22 mouse cellular contexts compared by ENCODE assay signal in the genomic region with DNA sequence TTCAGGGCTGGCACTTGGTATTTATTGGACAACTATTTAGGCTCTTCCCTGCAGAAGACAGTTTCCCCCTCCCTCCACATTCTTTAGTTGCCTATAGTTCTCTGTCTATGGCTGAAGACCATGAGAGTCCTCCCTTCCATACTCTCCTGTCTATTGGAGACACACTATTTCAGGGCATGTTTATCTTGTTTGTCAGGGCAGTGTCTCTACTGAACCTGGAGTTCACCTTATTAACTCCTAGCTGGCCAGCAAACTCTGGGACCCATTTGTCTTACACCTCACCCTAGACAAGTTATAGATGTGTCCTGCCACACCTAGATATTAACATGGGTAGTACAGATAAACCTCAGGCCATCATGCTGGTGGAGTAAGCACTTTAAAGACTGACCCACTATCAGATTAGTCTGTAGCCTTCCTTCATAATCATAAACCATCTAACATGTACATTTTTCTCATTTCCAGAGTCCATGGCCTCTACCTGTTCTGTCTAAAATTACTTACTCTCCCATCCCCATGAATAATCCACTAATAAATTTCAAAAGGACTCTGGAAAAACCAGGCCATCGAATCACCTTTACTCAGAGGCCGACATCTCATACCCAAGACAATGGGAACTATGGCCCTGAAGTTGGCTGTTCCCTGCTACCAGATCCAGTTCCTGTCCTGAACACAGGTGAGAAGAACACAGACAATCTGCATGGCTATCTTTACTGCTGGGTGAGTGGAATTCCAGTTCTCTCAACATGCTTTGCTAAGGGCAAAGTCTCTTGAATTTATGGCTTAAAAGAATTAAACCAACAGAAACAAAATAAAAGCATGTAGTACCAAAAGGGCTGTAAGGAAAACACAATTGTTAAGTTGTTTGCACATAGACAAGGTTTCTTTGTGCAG.
A peak's percentile ranks its signal among the peaks of the same experiment; 100 is the strongest.
DNase-seq lines count a peak whose midpoint lies in the region; ATAC-seq and TF ChIP-seq lines count a peak whose summit lies in the region.
"Had no signal": no experiment of that assay in that cellular context is flagged by ENCODE, and none has a peak within 500 bp of the region (broad histone marks: within the 10 kb centered on the region; RNA-seq: fewer than 3 reads in every experiment).

No protein-coding gene starts in this region.

- DNase-seq in liver, postnatal 0 days: no peak
- no peak for DNase-seq in gastrocnemius, adult 18-20 months (ENCODE audit: low spot score)
- no peak for DNase-seq in left cerebral cortex, postnatal 4 days
- DNase-seq: adrenal gland, postnatal 10 days; B cell, adult 2 months; cerebellum, adult 11 months; cerebellum, adult 8-10 months; cerebellum, postnatal 14 days; embryo, embryonic 11 days; gastrocnemius, postnatal 14 days; heart, adult 2 months; heart, postnatal 14 days had no signal

- no peak for TF ChIP-seq POLR2A in embryonic fibroblast, embryonic 13.5 days (IDR thresholded peaks at IDR 0.05; ENCODE audit: low read depth, low read length)

- H3K36me3 ChIP-seq in liver, embryonic 12.5 days: 0 out of 2 replicates have a peak, but pooled peaks cover 8% of the 10 kb centered on the region
- 0 out of 2 replicates have a peak, but pooled peaks cover 6% of the 10 kb centered on the region for H3K36me3 ChIP-seq in liver, postnatal 0 days (replicated peaks; ENCODE audit: insufficient read depth, low read length)
- 0 out of 2 replicates have a peak, but pooled peaks cover 8% of the 10 kb centered on the region for H3K36me3 ChIP-seq in intestine, postnatal 0 days (ENCODE audit: control insufficient read depth, insufficient read depth)
- H3K36me3 ChIP-seq: heart, embryonic 15.5 days had no signal

- no peaks in the 10 kb centered on the region for H3K9me3 ChIP-seq in liver, embryonic 12.5 days (replicated peaks)
- no peaks in the 10 kb centered on the region for H3K9me3 ChIP-seq in liver, postnatal 0 days (ENCODE audit: low read length)
- no peaks in the 10 kb centered on the region for H3K9me3 ChIP-seq in intestine, postnatal 0 days (ENCODE audit: control insufficient read depth)
- H3K9me3 ChIP-seq: embryonic facial prominence, embryonic 15.5 days; G1E; heart, embryonic 15.5 days had no signal

- WGBS in liver, embryonic 12.5 days (ENCODE audit: insufficient replicate concordance): 86% methylated on average over 2 of the region's 2 CpGs
- WGBS in liver, postnatal 0 days (ENCODE audit: insufficient replicate concordance): 95% methylated on average over 2 of the region's 2 CpGs
- WGBS in intestine, postnatal 0 days: 74% methylated on average over 2 of the region's 2 CpGs

- intact Hi-C loops in left cerebral cortex, postnatal 4 days (cut with DNase I): no loop called here

- no peaks in the 10 kb centered on the region for H3K27me3 ChIP-seq in liver, embryonic 12.5 days (replicated peaks)
- no peaks in the 10 kb centered on the region for H3K27me3 ChIP-seq in liver, postnatal 0 days (ENCODE audit: insufficient read depth, low read length)
- no peaks in the 10 kb centered on the region for H3K27me3 ChIP-seq in intestine, postnatal 0 days (replicated peaks; ENCODE audit: control insufficient read depth, insufficient read depth, low read length)
- H3K27me3 ChIP-seq: embryonic facial prominence, embryonic 15.5 days; heart, embryonic 15.5 days had no signal

- peaks cover 24% of the 10 kb centered on the region for H3K4me1 ChIP-seq in liver, embryonic 12.5 days
- H3K4me1 ChIP-seq in liver, postnatal 0 days (ENCODE audit: insufficient read depth): peaks cover 5% of the 10 kb centered on the region
- H3K4me1 ChIP-seq in embryonic fibroblast, embryonic 13.5 days (ENCODE audit: control insufficient read depth, insufficient read depth, low read length): peaks cover 17% of the 10 kb centered on the region
- peaks cover 18% of the 10 kb centered on the region; the same call in 1 of the 2 replicates for H3K4me1 ChIP-seq in intestine, postnatal 0 days (replicated peaks; ENCODE audit: control insufficient read depth, insufficient read depth, low read length)
- H3K4me1 ChIP-seq: embryonic facial prominence, embryonic 15.5 days had no signal

- TF ChIP-seq EP300 in liver, postnatal 0 days (IDR thresholded peaks at IDR 0.05; ENCODE audit: low read depth): no peak

- H3K4me2 ChIP-seq in liver, embryonic 12.5 days: no peak overlapping the region
- H3K4me2 ChIP-seq in liver, postnatal 0 days (ENCODE audit: low read depth, low read length): no peak overlapping the region
- H3K4me2 ChIP-seq in intestine, postnatal 0 days (replicated peaks; ENCODE audit: low read depth): no peak overlapping the region
- H3K4me2 ChIP-seq: embryonic facial prominence, embryonic 15.5 days; heart, embryonic 11.5 days; heart, embryonic 15.5 days had no signal

- ATAC-seq in liver, embryonic 12.5 days: peak; percentile 59; the same call in 1 of the 2 replicates
- no peak for ATAC-seq in liver, postnatal 0 days
- ATAC-seq in intestine, postnatal 0 days: peak; percentile 78
- peak; percentile 61 for ATAC-seq in megakaryocyte-erythroid progenitor cell, adult 5-6 weeks (replicated peaks; ENCODE audit: low FRiP score, low TSS enrichment, poor library complexity, severe bottlenecking)
- ATAC-seq: CD4-positive, CD25-positive, alpha-beta regulatory T cell, adult 4 months; forebrain, embryonic 16.5 days had no signal

- no peak overlapping the region for H3K27ac ChIP-seq in liver, embryonic 12.5 days
- H3K27ac ChIP-seq in liver, postnatal 0 days (ENCODE audit: low read depth): no peak overlapping the region
- H3K27ac ChIP-seq in embryonic fibroblast, embryonic 13.5 days (ENCODE audit: insufficient read depth, low read length): peak overlapping the region; percentile 55
- peak overlapping the region; percentile 0; the same call in 1 of the 2 replicates for H3K27ac ChIP-seq in intestine, postnatal 0 days (ENCODE audit: low read depth, low read length)
- H3K27ac ChIP-seq: embryonic facial prominence, embryonic 15.5 days; heart, adult 2 months; heart, embryonic 15.5 days had no signal

- no peak overlapping the region for H3K9ac ChIP-seq in liver, embryonic 12.5 days
- H3K9ac ChIP-seq in liver, postnatal 0 days (replicated peaks): no peak overlapping the region
- no peak overlapping the region for H3K9ac ChIP-seq in intestine, postnatal 0 days (ENCODE audit: low read depth, low read length)
- H3K9ac ChIP-seq: embryonic facial prominence, embryonic 15.5 days; heart, embryonic 15.5 days had no signal

- H3K4me3 ChIP-seq in liver, embryonic 12.5 days: no peak overlapping the region
- H3K4me3 ChIP-seq in liver, postnatal 0 days (ENCODE audit: low read depth, low read length): no peak overlapping the region
- H3K4me3 ChIP-seq in embryonic fibroblast, embryonic 13.5 days (ENCODE audit: insufficient read depth, low read length): no peak overlapping the region
- no peak overlapping the region for H3K4me3 ChIP-seq in intestine, postnatal 0 days (ENCODE audit: low read depth, low read length)
- H3K4me3 ChIP-seq: embryonic facial prominence, embryonic 15.5 days; heart, adult 2 months; heart, embryonic 15.5 days had no signal

- TF ChIP-seq CTCF in liver, postnatal 0 days (IDR thresholded peaks at IDR 0.05; ENCODE audit: low read depth): no peak
- no peak for TF ChIP-seq CTCF in embryonic fibroblast, embryonic 13.5 days (IDR thresholded peaks at IDR 0.05; ENCODE audit: borderline replicate concordance, insufficient read depth, low read length)
- no peak for TF ChIP-seq CTCF in intestine, postnatal 0 days (IDR thresholded peaks at IDR 0.05; ENCODE audit: low read depth)

Comparison
In these comparisons a context has a peak if more than half of its experiments do, and no peak if none do; other contexts are left out.
1. H3K27ac ChIP-seq: peak in embryonic fibroblast, embryonic 13.5 days (single experiment) and intestine, postnatal 0 days (single experiment); none in liver, embryonic 12.5 days (single experiment) and liver, postnatal 0 days (single experiment).